In the genomic region with DNA sequence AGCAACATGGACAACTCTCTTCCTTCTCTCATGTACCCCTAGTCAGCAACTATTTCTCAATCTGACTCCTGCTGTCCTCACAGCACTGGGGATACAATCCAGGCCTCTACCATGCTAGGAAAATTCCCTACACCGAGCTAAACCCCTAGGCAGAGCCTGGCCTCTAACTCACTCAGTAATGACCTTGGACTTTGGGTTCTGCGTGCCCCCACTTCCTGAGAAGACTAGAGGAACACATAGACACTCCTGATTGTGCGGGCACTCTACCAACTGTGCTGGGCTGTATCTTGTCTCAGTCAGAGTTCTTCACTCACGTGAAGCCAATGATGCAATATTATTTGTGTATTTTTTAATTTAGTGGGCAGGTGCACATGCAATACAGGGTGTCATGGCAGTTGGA, we compare ENCODE assay signal across 19 mouse cellular contexts. TPM values are rescaled to one million over a fixed set of nuclear protein-coding genes. Genes with fewer than 3 reads are reported as not detected.
DNase-seq lines count a peak whose midpoint lies in the region; ATAC-seq lines count a peak whose summit lies in the region.
"Had no signal": no experiment of that assay in that cellular context is flagged by ENCODE, and none has a peak within 500 bp of the region (broad histone marks: within the 10 kb centered on the region; RNA-seq: fewer than 3 reads in every experiment).

No protein-coding gene starts in this region.

- WGBS in forebrain, embryonic 11.5 days, result 91% methylated on average over 4 of the region's 4 CpGs
- WGBS in forebrain, embryonic 16.5 days, result 94% methylated on average over 4 of the region's 4 CpGs

- H3K36me3 ChIP-seq in forebrain, embryonic 11.5 days (ENCODE audit: control insufficient read depth, insufficient read depth, low read length), result no peaks in the 10 kb centered on the region
- no peaks in the 10 kb centered on the region for H3K36me3 ChIP-seq in forebrain, embryonic 16.5 days (ENCODE audit: control insufficient read depth, insufficient read depth)
- H3K36me3 ChIP-seq: embryonic facial prominence, embryonic 10.5 days; heart, embryonic 12.5 days; hindbrain, embryonic 15.5 days had no signal

- ATAC-seq in forebrain, embryonic 11.5 days (replicated peaks; ENCODE audit: low FRiP score), result no peak
- no peak for ATAC-seq in forebrain, embryonic 16.5 days
- ATAC-seq in megakaryocyte progenitor cell, adult 5-6 weeks (replicated peaks; ENCODE audit: poor library complexity), result 0 out of 2 replicates have a peak, but pooled peaks have one; percentile 3
- ATAC-seq: forebrain, embryonic 14.5 days; intestine, embryonic 16.5 days had no signal

- H3K4me3 ChIP-seq in forebrain, embryonic 11.5 days (ENCODE audit: low read depth, low read length), result no peak overlapping the region
- no peak overlapping the region for H3K4me3 ChIP-seq in forebrain, embryonic 16.5 days (replicated peaks; ENCODE audit: low read length)
- H3K4me3 ChIP-seq: embryonic facial prominence, embryonic 10.5 days; heart, adult 2 months; heart, embryonic 12.5 days; hindbrain, embryonic 15.5 days had no signal

- DNase-seq in adrenal gland, adult (ENCODE audit: inconsistent age in 2 of 2, low spot score in 1 of 2), result peak; percentile 58 to 63
- no peak for DNase-seq in adrenal gland, postnatal 10 days
- DNase-seq in forebrain, embryonic 11.5 days (ENCODE audit: low spot score), result peak; percentile 15
- DNase-seq in right cerebral cortex, postnatal 10 days (ENCODE audit: low spot score in 2 of 2), result peak; percentile 7 to 8
- no peak for DNase-seq in right cerebral cortex, postnatal 25 days
- no peak for DNase-seq in liver
- DNase-seq: cerebellum, adult 2 months; cerebellum, postnatal 10 days; heart, adult 2 months had no signal

- H3K4me2 ChIP-seq in forebrain, embryonic 11.5 days (ENCODE audit: low read depth, low read length, severe bottlenecking), result no peak overlapping the region
- no peak overlapping the region for H3K4me2 ChIP-seq in forebrain, embryonic 16.5 days (ENCODE audit: low read length)
- H3K4me2 ChIP-seq: heart, embryonic 12.5 days; hindbrain, embryonic 15.5 days had no signal

- H3K9me3 ChIP-seq in forebrain, embryonic 11.5 days (ENCODE audit: control insufficient read depth, low read length), result no peaks in the 10 kb centered on the region
- no peaks in the 10 kb centered on the region for H3K9me3 ChIP-seq in forebrain, embryonic 16.5 days (ENCODE audit: control insufficient read depth, low read length)
- H3K9me3 ChIP-seq: embryonic facial prominence, embryonic 10.5 days; heart, embryonic 12.5 days; hindbrain, embryonic 15.5 days had no signal

- no peaks in the 10 kb centered on the region for H3K4me1 ChIP-seq in forebrain, embryonic 11.5 days (replicated peaks; ENCODE audit: control insufficient read depth, insufficient read depth, low read length)
- H3K4me1 ChIP-seq in forebrain, embryonic 16.5 days (replicated peaks; ENCODE audit: control insufficient read depth, insufficient read depth, low read length), result no peaks in the 10 kb centered on the region
- H3K4me1 ChIP-seq: embryonic facial prominence, embryonic 10.5 days; heart, embryonic 12.5 days; hindbrain, embryonic 15.5 days had no signal

- no peak overlapping the region for H3K27ac ChIP-seq in forebrain, embryonic 11.5 days (ENCODE audit: low read depth, low read length)
- H3K27ac ChIP-seq in forebrain, embryonic 16.5 days (ENCODE audit: low read length), result no peak overlapping the region
- H3K27ac ChIP-seq: embryonic facial prominence, embryonic 10.5 days; heart, adult 2 months; hindbrain, embryonic 15.5 days had no signal

- H3K9ac ChIP-seq in forebrain, embryonic 11.5 days (ENCODE audit: low read length), result no peak overlapping the region
- H3K9ac ChIP-seq in forebrain, embryonic 16.5 days (replicated peaks; ENCODE audit: low read depth, low read length), result no peak overlapping the region
- H3K9ac ChIP-seq: heart, embryonic 12.5 days; hindbrain, embryonic 15.5 days had no signal

- H3K27me3 ChIP-seq in forebrain, embryonic 11.5 days (ENCODE audit: control insufficient read depth, insufficient read depth, low read length), result no peaks in the 10 kb centered on the region
- H3K27me3 ChIP-seq in forebrain, embryonic 16.5 days (replicated peaks; ENCODE audit: control insufficient read depth, insufficient read depth, low read length), result no peaks in the 10 kb centered on the region; the same call in 1 of the 2 replicates
- H3K27me3 ChIP-seq: hindbrain, embryonic 15.5 days had no signal

RNA-seq across cellular contexts. Expression of a gene that starts 10.2 kb away (rescaled TPM):
- total RNA-seq in adrenal gland, postnatal 10 days (2021), result under 1 TPM; 0.57 to 0.64 TPM
- 0.53 and 0.84 TPM in 2 replicates for polyA plus RNA-seq in forebrain, embryonic 11.5 days (2014; fragmentation: Nextera tagmentation; extraction: Ambion mirVana)
- 1.8 and 1.9 TPM in 2 replicates for polyA plus RNA-seq in forebrain, embryonic 16.5 days (2015; fragmentation: Nextera tagmentation; extraction: Ambion mirVana)
- 0.10 TPM in 1 of 2 replicates, not detected in the other for total RNA-seq in megakaryocyte progenitor cell, adult 5-6 weeks (2015)
- total RNA-seq in megakaryocyte progenitor cell, adult 5-6 weeks (2017), result 0.14 TPM in 1 of 2 replicates, not detected in the other
- total RNA-seq: gastrocnemius, adult 8-10 months; MEL had no signal
- polyA plus RNA-seq: C2C12 had no signal

Comparison
In these comparisons a context has a peak if more than half of its experiments do, and no peak if none do; other contexts are left out.
1. DNase-seq: peak in adrenal gland, adult (2 of 2), forebrain, embryonic 11.5 days (single experiment) and right cerebral cortex, postnatal 10 days (2 of 2); none in adrenal gland, postnatal 10 days (single experiment), right cerebral cortex, postnatal 25 days (single experiment) and liver (single experiment).